Mouse (Mus musculus) kidney, adult 2 months (tissue): Measurements from ENCODE around the gene Kcnip4.

Source experiments
- CTCF ChIP-seq: fragments of 200-500 bp; conservative IDR thresholded peaks from 2 replicates; pipeline ENCODE4 v1.5.1; 2011; ENCODE audit warnings: low read depth, mild to moderate bottlenecking, control low read depth, low read length, moderate library complexity, mixed read lengths; ENCODE audit not compliant: insufficient read depth, insufficient read length
- POLR2A ChIP-seq: fragments of 200-500 bp; IDR thresholded peaks from one replicate; pipeline ENCODE4 v1.6.1; 2011; ENCODE audit warnings: low read depth, low read length, control low read depth

GRCm38 (mm10) chr5:48500204-48500603, 1024.5 kb downstream of the Kcnip4 start:
- TF ChIP-seq CTCF = no peak
- TF ChIP-seq POLR2A = no peak
